ENCODE assay signal across 17 mouse cellular contexts in genomic region chr6:38983060-38983459, GRCm38 (mm10).
DNase-seq lines count a peak whose midpoint lies in the region; ATAC-seq and TF ChIP-seq lines count a peak whose summit lies in the region.
"Had no signal": no experiment of that assay in that cellular context is flagged by ENCODE, and none has a peak within 500 bp of the region (broad histone marks: within the 10 kb centered on the region; RNA-seq: fewer than 3 reads in every experiment).

No protein-coding gene starts in this region.

- TF ChIP-seq POLR2A in lung, adult 2 months (IDR thresholded peaks at IDR 0.05; ENCODE audit: borderline replicate concordance, extremely low read depth, low read depth, low read length), result no peak

- no peak for DNase-seq in heart, postnatal 4 days
- DNase-seq in lung, embryonic 14.5 days, result peak; percentile 21
- DNase-seq in lung, adult 2 months, result no peak
- peak; percentile 77 to 82 for DNase-seq in kidney, adult 8-10 months
- DNase-seq: cerebellum, adult 11 months; heart, postnatal 36 days; lung, postnatal 10 days; thymus, postnatal 4 days had no signal

- peak overlapping the region; percentile 34; the same call in 1 of the 2 replicates for H3K27ac ChIP-seq in heart, embryonic 16.5 days (ENCODE audit: low read length)
- no peak overlapping the region for H3K27ac ChIP-seq in lung, embryonic 14.5 days (ENCODE audit: low read depth)
- peak overlapping the region; percentile 35; the same call in 1 of the 2 replicates for H3K27ac ChIP-seq in macrophage
- H3K27ac ChIP-seq: heart, embryonic 10.5 days; liver, embryonic 12.5 days; midbrain, embryonic 10.5 days; neural tube, embryonic 12.5 days had no signal

- no peaks in the 10 kb centered on the region for H3K27me3 ChIP-seq in heart, embryonic 16.5 days (ENCODE audit: control insufficient read depth, insufficient read depth, low read length)
- H3K27me3 ChIP-seq in lung, embryonic 14.5 days (ENCODE audit: insufficient read depth, low read length), result no peaks in the 10 kb centered on the region
- H3K27me3 ChIP-seq: neural tube, embryonic 12.5 days had no signal

- H3K9me3 ChIP-seq in heart, embryonic 16.5 days (replicated peaks; ENCODE audit: control insufficient read depth, low read length), result no peaks in the 10 kb centered on the region
- H3K9me3 ChIP-seq in lung, embryonic 14.5 days (ENCODE audit: low read depth, low read length), result no peaks in the 10 kb centered on the region
- H3K9me3 ChIP-seq: G1E; heart, embryonic 10.5 days; liver, embryonic 12.5 days; midbrain, embryonic 10.5 days; neural tube, embryonic 12.5 days had no signal

- no peaks in the 10 kb centered on the region for H3K4me1 ChIP-seq in heart, embryonic 16.5 days (ENCODE audit: control insufficient read depth, insufficient read depth, low read length)
- H3K4me1 ChIP-seq in lung, embryonic 14.5 days (ENCODE audit: insufficient read depth), result no peaks in the 10 kb centered on the region
- H3K4me1 ChIP-seq in lung, adult 2 months (ENCODE audit: control insufficient read depth, insufficient read depth, low read length), result no peaks in the 10 kb centered on the region
- H3K4me1 ChIP-seq: neural tube, embryonic 12.5 days had no signal

- ATAC-seq in heart, embryonic 16.5 days (replicated peaks; ENCODE audit: extremely low read depth, insufficient read depth, low FRiP score), result no peak
- no peak for ATAC-seq in lung, embryonic 14.5 days (ENCODE audit: insufficient read depth)
- ATAC-seq in inflammation-experienced regulatory T-cells, adult 6 months, result no peak
- ATAC-seq: intestine, embryonic 16.5 days; liver, embryonic 12.5 days had no signal

- H3K4me2 ChIP-seq in heart, embryonic 16.5 days (ENCODE audit: low read depth, low read length), result no peak overlapping the region
- no peak overlapping the region for H3K4me2 ChIP-seq in lung, embryonic 14.5 days
- H3K4me2 ChIP-seq: liver, embryonic 12.5 days; neural tube, embryonic 12.5 days had no signal

- peaks cover 29% of the 10 kb centered on the region for H3K79me2 ChIP-seq in macrophage (ENCODE audit: inconsistent target)

- no peaks in the 10 kb centered on the region for H3K36me3 ChIP-seq in heart, embryonic 16.5 days (ENCODE audit: control insufficient read depth, insufficient read depth)
- H3K36me3 ChIP-seq in lung, embryonic 14.5 days (ENCODE audit: insufficient read depth), result no peaks in the 10 kb centered on the region
- peaks cover 49% of the 10 kb centered on the region for H3K36me3 ChIP-seq in macrophage (ENCODE audit: inconsistent target)
- H3K36me3 ChIP-seq: G1E; heart, embryonic 10.5 days; liver, embryonic 12.5 days; midbrain, embryonic 10.5 days; neural tube, embryonic 12.5 days had no signal

- TF ChIP-seq CTCF in lung, embryonic 14.5 days (IDR thresholded peaks at IDR 0.05; ENCODE audit: low read depth), result no peak
- TF ChIP-seq CTCF in lung, adult 2 months (IDR thresholded peaks at IDR 0.05; ENCODE audit: insufficient read depth, low read length), result no peak

- no peak overlapping the region for H3K9ac ChIP-seq in heart, embryonic 16.5 days (ENCODE audit: low read length)
- H3K9ac ChIP-seq in lung, embryonic 14.5 days, result no peak overlapping the region
- H3K9ac ChIP-seq: liver, embryonic 12.5 days; neural tube, embryonic 12.5 days had no signal

- H3K4me3 ChIP-seq in heart, embryonic 16.5 days (ENCODE audit: low read length), result no peak overlapping the region
- H3K4me3 ChIP-seq in lung, embryonic 14.5 days (ENCODE audit: low read depth, low read length), result no peak overlapping the region
- no peak overlapping the region for H3K4me3 ChIP-seq in lung, adult 2 months (replicated peaks; ENCODE audit: extremely low read depth, low read depth, low read length)
- no peak overlapping the region for H3K4me3 ChIP-seq in macrophage (ENCODE audit: inconsistent target)
- H3K4me3 ChIP-seq: heart, embryonic 10.5 days; liver, embryonic 12.5 days; midbrain, embryonic 10.5 days; neural tube, embryonic 12.5 days had no signal

- 46% methylated on average over 7 of the region's 7 CpGs for WGBS in heart, embryonic 16.5 days
- 40% methylated on average over 7 of the region's 7 CpGs for WGBS in lung, embryonic 14.5 days
- 43% methylated on average over 7 of the region's 7 CpGs for WGBS in lung, adult 2 months
- 91% methylated on average over 7 of the region's 7 CpGs for WGBS in macrophage (ENCODE audit: missing documents)

Comparison
In these comparisons a context has a peak if more than half of its experiments do, and no peak if none do; other contexts are left out.
1. DNase-seq: peak in lung, embryonic 14.5 days (single experiment) and kidney, adult 8-10 months (2 of 2); none in heart, postnatal 4 days (single experiment) and lung, adult 2 months (single experiment).